In the genomic region with DNA sequence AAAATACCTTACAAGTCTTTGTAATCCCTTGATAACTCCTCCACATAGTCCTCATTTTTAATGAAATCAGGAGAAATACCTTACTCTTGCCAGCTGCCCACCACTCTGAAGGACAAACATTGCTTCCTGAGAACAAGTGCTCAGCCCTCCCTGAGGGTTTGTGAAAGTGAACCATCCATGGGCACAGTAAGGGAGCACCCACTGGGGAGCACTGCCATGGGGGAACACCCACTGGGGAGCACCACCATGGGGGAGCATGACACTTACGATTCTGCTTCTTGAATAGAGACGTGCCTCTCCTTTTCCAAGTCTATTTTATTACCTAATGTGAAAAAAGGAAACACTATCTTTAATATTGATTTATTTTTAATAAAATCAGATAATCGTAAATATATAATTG, we compare ENCODE assay signal across 26 mouse cellular contexts. TPM values are rescaled to one million over a fixed set of nuclear protein-coding genes. Genes with fewer than 3 reads are reported as not detected.
DNase-seq lines count a peak whose midpoint lies in the region; ATAC-seq and TF ChIP-seq lines count a peak whose summit lies in the region.
"Had no signal": no experiment of that assay in that cellular context is flagged by ENCODE, and none has a peak within 500 bp of the region (broad histone marks: within the 10 kb centered on the region; RNA-seq: fewer than 3 reads in every experiment).

No protein-coding gene starts in this region.

- H3K9me3 ChIP-seq in forebrain, embryonic 11.5 days (ENCODE audit: control insufficient read depth, low read length) = no peaks in the 10 kb centered on the region
- no peaks in the 10 kb centered on the region for H3K9me3 ChIP-seq in forebrain, embryonic 10.5 days
- no peaks in the 10 kb centered on the region for H3K9me3 ChIP-seq in intestine, embryonic 14.5 days (ENCODE audit: control insufficient read depth, low read length)
- no peaks in the 10 kb centered on the region for H3K9me3 ChIP-seq in intestine, postnatal 0 days (ENCODE audit: control insufficient read depth)
- no peaks in the 10 kb centered on the region for H3K9me3 ChIP-seq in embryonic facial prominence, embryonic 10.5 days
- H3K9me3 ChIP-seq: embryonic facial prominence, embryonic 12.5 days; forebrain, embryonic 13.5 days; forebrain, embryonic 15.5 days; G1E had no signal

- H3K4me3 ChIP-seq in forebrain, embryonic 11.5 days (ENCODE audit: low read depth, low read length) = no peak overlapping the region
- H3K4me3 ChIP-seq in forebrain, embryonic 10.5 days = no peak overlapping the region
- H3K4me3 ChIP-seq in intestine, embryonic 14.5 days (ENCODE audit: low read depth, low read length) = no peak overlapping the region
- no peak overlapping the region for H3K4me3 ChIP-seq in intestine, postnatal 0 days (ENCODE audit: low read depth, low read length)
- H3K4me3 ChIP-seq in embryonic facial prominence, embryonic 10.5 days = no peak overlapping the region
- H3K4me3 ChIP-seq: embryonic facial prominence, embryonic 12.5 days; forebrain, embryonic 13.5 days; forebrain, embryonic 15.5 days had no signal

- 94% methylated on average over 3 of the region's 3 CpGs for WGBS in forebrain, embryonic 11.5 days
- 93% methylated on average over 3 of the region's 3 CpGs for WGBS in forebrain, embryonic 10.5 days
- 97% methylated on average over 3 of the region's 3 CpGs for WGBS in intestine, embryonic 14.5 days
- 94% methylated on average over 3 of the region's 3 CpGs for WGBS in intestine, postnatal 0 days
- WGBS in embryonic facial prominence, embryonic 10.5 days = 94% methylated on average over 3 of the region's 3 CpGs

- H3K27ac ChIP-seq in forebrain, embryonic 11.5 days (ENCODE audit: low read depth, low read length) = no peak overlapping the region
- no peak overlapping the region for H3K27ac ChIP-seq in forebrain, embryonic 10.5 days
- no peak overlapping the region for H3K27ac ChIP-seq in intestine, embryonic 14.5 days (ENCODE audit: low read depth)
- no peak overlapping the region for H3K27ac ChIP-seq in intestine, postnatal 0 days (ENCODE audit: low read depth, low read length)
- no peak overlapping the region for H3K27ac ChIP-seq in embryonic facial prominence, embryonic 10.5 days (replicated peaks)
- H3K27ac ChIP-seq: embryonic facial prominence, embryonic 12.5 days; forebrain, embryonic 13.5 days; forebrain, embryonic 15.5 days had no signal

- DNase-seq in forebrain, embryonic 11.5 days (ENCODE audit: low spot score) = peak; percentile 30
- no peak for DNase-seq in forebrain, embryonic 10.5 days (ENCODE audit: extremely low spot score, low spot score)
- DNase-seq in intestine, embryonic 14.5 days (ENCODE audit: low spot score) = peak; percentile 41
- DNase-seq in R1 (ENCODE audit: low read depth, low spot score) = peak; percentile 26
- peak; percentile 18 for DNase-seq in naive thymus-derived CD4-positive, alpha-beta T cell, adult 2 months (ENCODE audit: low read depth)
- no peak for DNase-seq in embryonic facial prominence, embryonic 10.5 days (ENCODE audit: low spot score)
- DNase-seq: adrenal gland, adult 2 months; adrenal gland, postnatal 10 days; adrenal gland, postnatal 25 days; B cell, adult 2 months; cerebellum, adult 11 months; cerebellum, adult 18-20 months; cerebellum, adult 8-10 months; cerebellum, adult 9-11 months; cerebellum, postnatal 14 days; cerebellum, postnatal 36 days; embryo, embryonic 11 days; forebrain, postnatal 0 days had no signal

- no peaks in the 10 kb centered on the region for H3K27me3 ChIP-seq in forebrain, embryonic 11.5 days (ENCODE audit: control insufficient read depth, insufficient read depth, low read length)
- H3K27me3 ChIP-seq in forebrain, embryonic 10.5 days (ENCODE audit: poor library complexity, severe bottlenecking) = no peaks in the 10 kb centered on the region
- no peaks in the 10 kb centered on the region for H3K27me3 ChIP-seq in intestine, embryonic 14.5 days (replicated peaks; ENCODE audit: control insufficient read depth, insufficient read depth, low read length)
- no peaks in the 10 kb centered on the region for H3K27me3 ChIP-seq in intestine, postnatal 0 days (replicated peaks; ENCODE audit: control insufficient read depth, insufficient read depth, low read length)
- no peaks in the 10 kb centered on the region for H3K27me3 ChIP-seq in embryonic facial prominence, embryonic 10.5 days (replicated peaks; ENCODE audit: low read depth, poor library complexity, severe bottlenecking)
- H3K27me3 ChIP-seq: CH12.LX; embryonic facial prominence, embryonic 12.5 days; forebrain, embryonic 13.5 days; forebrain, embryonic 15.5 days; Patski had no signal

- TF ChIP-seq CTCF in intestine, postnatal 0 days (IDR thresholded peaks at IDR 0.05; ENCODE audit: low read depth) = no peak

- H3K9ac ChIP-seq in forebrain, embryonic 11.5 days (ENCODE audit: low read length) = no peak overlapping the region
- no peak overlapping the region for H3K9ac ChIP-seq in intestine, embryonic 14.5 days (ENCODE audit: low read length)
- H3K9ac ChIP-seq in intestine, postnatal 0 days (ENCODE audit: low read depth, low read length) = no peak overlapping the region
- H3K9ac ChIP-seq: embryonic facial prominence, embryonic 12.5 days; forebrain, embryonic 13.5 days; forebrain, embryonic 15.5 days; forebrain, postnatal 0 days had no signal

- no peak overlapping the region for H3K4me2 ChIP-seq in forebrain, embryonic 11.5 days (ENCODE audit: low read depth, low read length, severe bottlenecking)
- H3K4me2 ChIP-seq in intestine, embryonic 14.5 days (ENCODE audit: low read length) = no peak overlapping the region
- H3K4me2 ChIP-seq in intestine, postnatal 0 days (replicated peaks; ENCODE audit: low read depth) = no peak overlapping the region
- H3K4me2 ChIP-seq: embryonic facial prominence, embryonic 12.5 days; forebrain, embryonic 13.5 days; forebrain, embryonic 15.5 days had no signal

- H3K36me3 ChIP-seq in forebrain, embryonic 11.5 days (ENCODE audit: control insufficient read depth, insufficient read depth, low read length) = no peaks in the 10 kb centered on the region
- peaks cover 77% of the 10 kb centered on the region for H3K36me3 ChIP-seq in forebrain, embryonic 10.5 days (replicated peaks)
- H3K36me3 ChIP-seq in intestine, embryonic 14.5 days (ENCODE audit: control insufficient read depth, insufficient read depth, low read length) = peaks cover 71% of the 10 kb centered on the region
- H3K36me3 ChIP-seq in intestine, postnatal 0 days (ENCODE audit: control insufficient read depth, insufficient read depth) = peaks cover 65% of the 10 kb centered on the region
- H3K36me3 ChIP-seq in embryonic facial prominence, embryonic 10.5 days (replicated peaks) = peaks cover 78% of the 10 kb centered on the region

- no peaks in the 10 kb centered on the region for H3K4me1 ChIP-seq in forebrain, embryonic 11.5 days (replicated peaks; ENCODE audit: control insufficient read depth, insufficient read depth, low read length)
- no peaks in the 10 kb centered on the region for H3K4me1 ChIP-seq in forebrain, embryonic 10.5 days
- no peaks in the 10 kb centered on the region for H3K4me1 ChIP-seq in intestine, embryonic 14.5 days (replicated peaks; ENCODE audit: control insufficient read depth, insufficient read depth, low read length)
- H3K4me1 ChIP-seq in intestine, postnatal 0 days (replicated peaks; ENCODE audit: control insufficient read depth, insufficient read depth, low read length) = no peaks in the 10 kb centered on the region
- H3K4me1 ChIP-seq in embryonic facial prominence, embryonic 10.5 days = no peaks in the 10 kb centered on the region
- H3K4me1 ChIP-seq: embryonic facial prominence, embryonic 12.5 days; forebrain, embryonic 13.5 days; forebrain, embryonic 15.5 days had no signal

- no peak for ATAC-seq in forebrain, embryonic 11.5 days (replicated peaks; ENCODE audit: low FRiP score)
- no peak for ATAC-seq in intestine, embryonic 14.5 days (replicated peaks; ENCODE audit: low FRiP score, low TSS enrichment, low read depth)
- no peak for ATAC-seq in intestine, postnatal 0 days
- ATAC-seq: CD4-positive, CD25-positive, alpha-beta regulatory T cell, adult 4 months; forebrain, embryonic 13.5 days; forebrain, embryonic 15.5 days; forebrain, postnatal 0 days; Patski had no signal

RNA-seq across cellular contexts. Expression of a gene that starts 20.2 kb away (rescaled TPM):
- 10.0 and 11.9 TPM in 2 replicates for polyA plus RNA-seq in forebrain, embryonic 11.5 days (2014; fragmentation: Nextera tagmentation; extraction: Ambion mirVana)
- 3.0 and 3.1 TPM in 2 replicates for polyA plus RNA-seq in forebrain, embryonic 10.5 days (2016; fragmentation: Nextera tagmentation; extraction: Ambion mirVana)
- polyA plus RNA-seq in intestine, embryonic 14.5 days (2014; fragmentation: Nextera tagmentation; extraction: Ambion mirVana) = 6.9 and 7.5 TPM in 2 replicates
- 14.7 and 15.9 TPM in 2 replicates for polyA plus RNA-seq in intestine, postnatal 0 days (2015; fragmentation: Nextera tagmentation; extraction: Ambion mirVana)
- 2.6 and 2.9 TPM in 2 replicates for polyA plus RNA-seq in embryonic facial prominence, embryonic 10.5 days (2016; fragmentation: Nextera tagmentation; extraction: Ambion mirVana)

RNA-seq across cellular contexts. Expression of a gene that starts 43.9 kb away (rescaled TPM):
- polyA plus RNA-seq in forebrain, embryonic 11.5 days (2014; fragmentation: Nextera tagmentation; extraction: Ambion mirVana) = 45.5 and 52.3 TPM in 2 replicates
- polyA plus RNA-seq in forebrain, embryonic 10.5 days (2016; fragmentation: Nextera tagmentation; extraction: Ambion mirVana) = 44.7 and 52.4 TPM in 2 replicates
- polyA plus RNA-seq in intestine, embryonic 14.5 days (2014; fragmentation: Nextera tagmentation; extraction: Ambion mirVana) = 64.1 and 66.1 TPM in 2 replicates
- polyA plus RNA-seq in intestine, postnatal 0 days (2015; fragmentation: Nextera tagmentation; extraction: Ambion mirVana) = 59.9 and 65.1 TPM in 2 replicates
- 52.3 and 57.8 TPM in 2 replicates for polyA plus RNA-seq in embryonic facial prominence, embryonic 10.5 days (2016; fragmentation: Nextera tagmentation; extraction: Ambion mirVana)

Comparison
In these comparisons a context has a peak if more than half of its experiments do, and no peak if none do; other contexts are left out.
1. DNase-seq: peak in forebrain, embryonic 11.5 days (single experiment), intestine, embryonic 14.5 days (single experiment), R1 (single experiment) and naive thymus-derived CD4-positive, alpha-beta T cell, adult 2 months (single experiment); none in forebrain, embryonic 10.5 days (single experiment) and embryonic facial prominence, embryonic 10.5 days (single experiment).